In genomic region chr5:35781116-35781515, GRCm38 (mm10) we compare ENCODE assay signal across 17 mouse cellular contexts. TPM values are rescaled to one million over a fixed set of nuclear protein-coding genes. Genes with fewer than 3 reads are reported as not detected.
A peak's percentile ranks its signal among the peaks of the same experiment; 100 is the strongest.
DNase-seq lines count a peak whose midpoint lies in the region; ATAC-seq lines count a peak whose summit lies in the region.
"Had no signal": no experiment of that assay in that cellular context is flagged by ENCODE, and none has a peak within 500 bp of the region (broad histone marks: within the 10 kb centered on the region; RNA-seq: fewer than 3 reads in every experiment).

No protein-coding gene starts in this region.

- no peak for DNase-seq in hindbrain, embryonic 10.5 days (ENCODE audit: low spot score)
- no peak for DNase-seq in hindbrain, embryonic 11.5 days (ENCODE audit: low spot score)
- peak; percentile 12 for DNase-seq in retina, postnatal 1 day
- no peak for DNase-seq in retina, embryonic 14.5 days (ENCODE audit: low spot score)
- peak; percentile 46 for DNase-seq in adrenal gland, postnatal 14 days
- DNase-seq in kidney, adult 9 months = no peak
- DNase-seq: cerebellum, adult 18-20 months; forebrain, postnatal 0 days; gastrocnemius, postnatal 14 days; heart, adult 2 months; heart, postnatal 36 days had no signal

- peaks cover 14% of the 10 kb centered on the region for H3K4me1 ChIP-seq in hindbrain, embryonic 10.5 days (replicated peaks)
- H3K4me1 ChIP-seq in hindbrain, embryonic 11.5 days (replicated peaks; ENCODE audit: control insufficient read depth, insufficient read depth, low read length) = no peaks in the 10 kb centered on the region
- H3K4me1 ChIP-seq: forebrain, embryonic 13.5 days had no signal

- H3K27ac ChIP-seq in hindbrain, embryonic 10.5 days = peak overlapping the region; percentile 40; the same call in 1 of the 2 replicates
- H3K27ac ChIP-seq in hindbrain, embryonic 11.5 days (ENCODE audit: low read depth, low read length) = no peak overlapping the region
- H3K27ac ChIP-seq: embryonic facial prominence, embryonic 10.5 days; forebrain, embryonic 13.5 days; heart, adult 2 months; hindbrain, embryonic 13.5 days; hindbrain, postnatal 0 days had no signal

- H3K27me3 ChIP-seq in hindbrain, embryonic 10.5 days (ENCODE audit: insufficient read depth, poor library complexity, severe bottlenecking) = no peaks in the 10 kb centered on the region
- H3K27me3 ChIP-seq in hindbrain, embryonic 11.5 days (ENCODE audit: control insufficient read depth, insufficient read depth, low read length) = no peaks in the 10 kb centered on the region
- H3K27me3 ChIP-seq: forebrain, embryonic 13.5 days had no signal

- no peak overlapping the region for H3K9ac ChIP-seq in hindbrain, embryonic 11.5 days (ENCODE audit: low read depth, low read length)
- H3K9ac ChIP-seq: forebrain, embryonic 13.5 days; forebrain, postnatal 0 days; heart, embryonic 12.5 days; hindbrain, embryonic 13.5 days had no signal

- no peak overlapping the region for H3K4me3 ChIP-seq in hindbrain, embryonic 10.5 days
- H3K4me3 ChIP-seq in hindbrain, embryonic 11.5 days (ENCODE audit: low read depth, low read length) = no peak overlapping the region
- H3K4me3 ChIP-seq: embryonic facial prominence, embryonic 10.5 days; forebrain, embryonic 13.5 days; heart, adult 2 months; heart, embryonic 12.5 days; hindbrain, embryonic 13.5 days had no signal

- no peaks in the 10 kb centered on the region for H3K36me3 ChIP-seq in hindbrain, embryonic 10.5 days
- no peaks in the 10 kb centered on the region for H3K36me3 ChIP-seq in hindbrain, embryonic 11.5 days (ENCODE audit: control insufficient read depth, insufficient read depth, low read length)
- H3K36me3 ChIP-seq: embryonic facial prominence, embryonic 10.5 days; heart, embryonic 12.5 days; hindbrain, embryonic 13.5 days had no signal

- ATAC-seq in hindbrain, embryonic 11.5 days (ENCODE audit: low FRiP score) = no peak
- ATAC-seq in megakaryocyte, adult 5-6 weeks (ENCODE audit: poor library complexity, severe bottlenecking) = no peak
- ATAC-seq: forebrain, embryonic 13.5 days; forebrain, postnatal 0 days had no signal

- no peak overlapping the region for H3K4me2 ChIP-seq in hindbrain, embryonic 11.5 days (replicated peaks; ENCODE audit: low read depth, low read length)
- H3K4me2 ChIP-seq: forebrain, embryonic 13.5 days; heart, embryonic 12.5 days; hindbrain, embryonic 13.5 days had no signal

- WGBS in hindbrain, embryonic 10.5 days = 76% methylated on average over 3 of the region's 3 CpGs
- 70% methylated on average over 3 of the region's 3 CpGs for WGBS in hindbrain, embryonic 11.5 days

- 0 out of 2 replicates have a peak, but pooled peaks cover 2% of the 10 kb centered on the region for H3K9me3 ChIP-seq in hindbrain, embryonic 10.5 days
- H3K9me3 ChIP-seq in hindbrain, embryonic 11.5 days (ENCODE audit: control insufficient read depth, low read length) = no peaks in the 10 kb centered on the region
- H3K9me3 ChIP-seq: embryonic facial prominence, embryonic 10.5 days; forebrain, embryonic 13.5 days; heart, embryonic 12.5 days; hindbrain, embryonic 13.5 days had no signal

RNA-seq across cellular contexts. Expression of gene Ablim2, which starts 23.4 kb away (rescaled TPM):
- 0.73 and 1.3 TPM in 2 replicates for polyA plus RNA-seq in hindbrain, embryonic 10.5 days (2016; fragmentation: Nextera tagmentation; extraction: Ambion mirVana)
- 0.60 and 0.82 TPM in 2 replicates for polyA plus RNA-seq in hindbrain, embryonic 11.5 days (2014; fragmentation: Nextera tagmentation; extraction: Ambion mirVana)
- total RNA-seq in adrenal gland, postnatal 14 days (2021) = 3.0 and 4.0 TPM in 2 replicates
- 0.04 TPM in 1 of 2 replicates, not detected in the other for total RNA-seq in megakaryocyte, adult 5-6 weeks (2015)
- not detected in 2 replicates for total RNA-seq in megakaryocyte, adult 5-6 weeks (2017)

RNA-seq across cellular contexts. Expression of gene Sh3tc1, which starts 41.3 kb away (rescaled TPM):
- polyA plus RNA-seq in hindbrain, embryonic 10.5 days (2016; fragmentation: Nextera tagmentation; extraction: Ambion mirVana) = 3.3 and 4.7 TPM in 2 replicates
- polyA plus RNA-seq in hindbrain, embryonic 11.5 days (2014; fragmentation: Nextera tagmentation; extraction: Ambion mirVana) = 1.5 and 2.4 TPM in 2 replicates
- total RNA-seq in adrenal gland, postnatal 14 days (2021) = 14.9 and 15.0 TPM in 2 replicates
- total RNA-seq in megakaryocyte, adult 5-6 weeks (2015) = 6.6 and 6.8 TPM in 2 replicates
- total RNA-seq in megakaryocyte, adult 5-6 weeks (2017) = 13.1 and 14.4 TPM in 2 replicates

Comparison
In these comparisons a context has a peak if more than half of its experiments do, and no peak if none do; other contexts are left out.
1. DNase-seq: peak in retina, postnatal 1 day (single experiment) and adrenal gland, postnatal 14 days (single experiment); none in hindbrain, embryonic 10.5 days (single experiment), hindbrain, embryonic 11.5 days (single experiment), retina, embryonic 14.5 days (single experiment) and kidney, adult 9 months (single experiment).